Mouse (Mus musculus): ENCODE results near the gene Otogl.

- TF ChIP-seq CTCF (IDR thresholded peaks at IDR 0.05; ENCODE audit: borderline replicate concordance, extremely low read depth, insufficient read depth, insufficient read length), result no peak
- TF ChIP-seq POLR2A (IDR thresholded peaks at IDR 0.05; ENCODE audit: borderline replicate concordance, extremely low read depth, insufficient read depth, insufficient read length, poor library complexity, severe bottlenecking), result no peak
These were observed 11.9 kb upstream of the Otogl start for GRCm38 (mm10) chr10:107923860-107924259.

Data from brain, embryonic 14.5 days (tissue).